In genomic region chr7:143793121-143793520, GRCm38 (mm10) we compare ENCODE assay signal across 9 mouse cellular contexts. TPM values are rescaled to one million over a fixed set of nuclear protein-coding genes. Genes with fewer than 3 reads are reported as not detected.
DNase-seq lines count a peak whose midpoint lies in the region; ATAC-seq and TF ChIP-seq lines count a peak whose summit lies in the region.
"Had no signal": no experiment of that assay in that cellular context is flagged by ENCODE, and none has a peak within 500 bp of the region (broad histone marks: within the 10 kb centered on the region; RNA-seq: fewer than 3 reads in every experiment).

No protein-coding gene starts in this region.

- WGBS in heart, postnatal 0 days: 47% methylated on average over 4 of the region's 4 CpGs
- 54% methylated on average over 4 of the region's 4 CpGs for WGBS in heart, embryonic 12.5 days
- WGBS in kidney, embryonic 15.5 days: 47% methylated on average over 4 of the region's 4 CpGs
- WGBS in neural tube, embryonic 15.5 days: 68% methylated on average over 4 of the region's 4 CpGs

- TF ChIP-seq POLR2A in CH12.LX (IDR thresholded peaks at IDR 0.05; ENCODE audit: low read depth, low read length): no peak

- no peak for ATAC-seq in heart, postnatal 0 days (ENCODE audit: insufficient read depth, low read depth)
- ATAC-seq in heart, embryonic 12.5 days (ENCODE audit: insufficient number of reproducible peaks, low FRiP score): no peak
- ATAC-seq in kidney, embryonic 15.5 days (replicated peaks; ENCODE audit: low FRiP score): peak; percentile 71
- ATAC-seq in megakaryocyte-erythroid progenitor cell, adult 5-6 weeks (replicated peaks; ENCODE audit: low FRiP score, low TSS enrichment, poor library complexity, severe bottlenecking): peak; percentile 88
- ATAC-seq in neural tube, embryonic 15.5 days (ENCODE audit: low FRiP score): no peak

- peaks cover 30% of the 10 kb centered on the region for H3K36me3 ChIP-seq in heart, postnatal 0 days (replicated peaks; ENCODE audit: control insufficient read depth, insufficient read depth, low read length)
- H3K36me3 ChIP-seq in heart, embryonic 12.5 days: peaks cover 33% of the 10 kb centered on the region
- H3K36me3 ChIP-seq in CH12.LX (replicated peaks in 1 of 2; ENCODE audit: control insufficient read depth in 1 of 2, insufficient read depth in 1 of 2, low read length in 1 of 2): peaks cover 9 to 31% of the 10 kb centered on the region in 2 experiments
- H3K36me3 ChIP-seq in kidney, embryonic 15.5 days: peaks cover 32% of the 10 kb centered on the region
- H3K36me3 ChIP-seq in neural tube, embryonic 15.5 days: peaks cover 35% of the 10 kb centered on the region

- H3K4me2 ChIP-seq in heart, postnatal 0 days (ENCODE audit: low read depth, low read length): no peak overlapping the region
- H3K4me2 ChIP-seq in heart, embryonic 12.5 days: no peak overlapping the region
- H3K4me2 ChIP-seq in CH12.LX (ENCODE audit: insufficient read depth, low read depth, poor library complexity, severe bottlenecking): no peak overlapping the region
- H3K4me2 ChIP-seq in kidney, embryonic 15.5 days: no peak overlapping the region
- no peak overlapping the region for H3K4me2 ChIP-seq in neural tube, embryonic 15.5 days

- no peaks in the 10 kb centered on the region for H3K4me1 ChIP-seq in heart, postnatal 0 days (ENCODE audit: control insufficient read depth, insufficient read depth)
- no peaks in the 10 kb centered on the region for H3K4me1 ChIP-seq in heart, embryonic 12.5 days (replicated peaks)
- 0 out of 4 replicates have a peak, but pooled peaks cover 0 to 2% of the 10 kb centered on the region in 2 experiments for H3K4me1 ChIP-seq in CH12.LX (ENCODE audit: control insufficient read depth in 1 of 2, insufficient read depth in 2 of 2)
- no peaks in the 10 kb centered on the region for H3K4me1 ChIP-seq in kidney, embryonic 15.5 days
- no peaks in the 10 kb centered on the region for H3K4me1 ChIP-seq in neural tube, embryonic 15.5 days
- H3K4me1 ChIP-seq: megakaryocyte, embryonic 14.5 days had no signal

- TF ChIP-seq EP300 in heart, postnatal 0 days (IDR thresholded peaks at IDR 0.05; ENCODE audit: low read depth): no peak
- no peak for TF ChIP-seq EP300 in CH12.LX (IDR thresholded peaks at IDR 0.05; ENCODE audit: low read length)

- no peak for DNase-seq in heart, postnatal 0 days (ENCODE audit: low spot score)
- DNase-seq in CH12.LX (ENCODE audit: extremely low read depth): peak; percentile 32
- DNase-seq in c-Kit-positive CD71-negative TER-119-negative erythroid progenitor cells, embryonic 14.5 days (ENCODE audit: low read depth): peak; percentile 16
- DNase-seq in urinary bladder, postnatal 36 days (ENCODE audit: low spot score in 2 of 2): peak; percentile 53 to 75

- no peak overlapping the region for H3K9ac ChIP-seq in heart, postnatal 0 days (replicated peaks; ENCODE audit: low read depth, low read length)
- no peak overlapping the region for H3K9ac ChIP-seq in heart, embryonic 12.5 days
- H3K9ac ChIP-seq in CH12.LX (ENCODE audit: insufficient read depth, low read depth): no peak overlapping the region
- H3K9ac ChIP-seq in kidney, embryonic 15.5 days: no peak overlapping the region
- no peak overlapping the region for H3K9ac ChIP-seq in neural tube, embryonic 15.5 days (replicated peaks)

- TF ChIP-seq RAD21 in CH12.LX (IDR thresholded peaks at IDR 0.05; ENCODE audit: low read depth, low read length): peak; percentile 63

- H3K9me3 ChIP-seq in heart, postnatal 0 days (replicated peaks; ENCODE audit: control insufficient read depth, low read length): peaks cover 11% of the 10 kb centered on the region; the same call in 1 of the 2 replicates
- 0 out of 2 replicates have a peak, but pooled peaks cover 4% of the 10 kb centered on the region for H3K9me3 ChIP-seq in heart, embryonic 12.5 days (replicated peaks)
- H3K9me3 ChIP-seq in CH12.LX (replicated peaks; ENCODE audit: low read length): peaks cover 5% of the 10 kb centered on the region
- no peaks in the 10 kb centered on the region for H3K9me3 ChIP-seq in kidney, embryonic 15.5 days (replicated peaks)
- H3K9me3 ChIP-seq in neural tube, embryonic 15.5 days (replicated peaks): no peaks in the 10 kb centered on the region

- no peaks in the 10 kb centered on the region for H3K79me2 ChIP-seq in CH12.LX (replicated peaks; ENCODE audit: control insufficient read depth, extremely low read depth, insufficient read depth, poor library complexity, severe bottlenecking)

- H3K27me3 ChIP-seq in heart, postnatal 0 days (ENCODE audit: control insufficient read depth, insufficient read depth, low read length): no peaks in the 10 kb centered on the region
- H3K27me3 ChIP-seq in heart, embryonic 12.5 days (replicated peaks): no peaks in the 10 kb centered on the region
- H3K27me3 ChIP-seq in CH12.LX (replicated peaks): no peaks in the 10 kb centered on the region
- no peaks in the 10 kb centered on the region for H3K27me3 ChIP-seq in kidney, embryonic 15.5 days
- no peaks in the 10 kb centered on the region for H3K27me3 ChIP-seq in neural tube, embryonic 15.5 days (replicated peaks)

- no peak overlapping the region for H3K27ac ChIP-seq in heart, postnatal 0 days (ENCODE audit: low read depth)
- H3K27ac ChIP-seq in heart, embryonic 12.5 days (ENCODE audit: poor library complexity, severe bottlenecking): no peak overlapping the region
- H3K27ac ChIP-seq in CH12.LX (ENCODE audit: insufficient read depth, low read depth): no peak overlapping the region
- H3K27ac ChIP-seq in kidney, embryonic 15.5 days: no peak overlapping the region
- H3K27ac ChIP-seq in neural tube, embryonic 15.5 days (replicated peaks): no peak overlapping the region

- peak; percentile 61 for TF ChIP-seq CTCF in heart, postnatal 0 days (IDR thresholded peaks at IDR 0.05; ENCODE audit: low read depth)
- TF ChIP-seq CTCF in CH12.LX (conservative IDR thresholded peaks at IDR 0.05 in 1 of 2, IDR thresholded peaks at IDR 0.05 in 1 of 2; ENCODE audit: low read depth in 2 of 2, low read length in 2 of 2): peak; percentile 50 to 79; a peak in 3 of 4 replicates

- in situ Hi-C loops in CH12.LX (cut with MboI; ENCODE audit: low pct_ligation_motif_present, low pct_unique_long_range_greater_than_20kb, low sequenced_read_pairs): no loop called here

- dilution Hi-C loops in CH12.LX (cut with MboI; ENCODE audit: extremely low pct_ligation_motif_present, extremely low pct_unique_long_range_greater_than_20kb, low sequenced_read_pairs): no loop called here

- no peak overlapping the region for H3K4me3 ChIP-seq in heart, postnatal 0 days (ENCODE audit: low read depth, low read length)
- no peak overlapping the region for H3K4me3 ChIP-seq in heart, embryonic 12.5 days
- H3K4me3 ChIP-seq in CH12.LX (replicated peaks in 1 of 3; ENCODE audit: low read depth in 2 of 3, low read length in 2 of 3, poor library complexity in 1 of 3): no peak overlapping the region
- H3K4me3 ChIP-seq in kidney, embryonic 15.5 days (replicated peaks): no peak overlapping the region
- no peak overlapping the region for H3K4me3 ChIP-seq in neural tube, embryonic 15.5 days (replicated peaks)
- H3K4me3 ChIP-seq: megakaryocyte, embryonic 14.5 days had no signal

RNA-seq across cellular contexts. Expression of gene Mrgpre, which starts 8.8 kb away (rescaled TPM):
- total RNA-seq in heart, postnatal 0 days (2014; rRNA removed; ENCODE audit: low replicate concordance): 0.93 and 3.9 TPM in 2 replicates
- polyA plus RNA-seq in heart, postnatal 0 days (2015; fragmentation: Nextera tagmentation; extraction: Ambion mirVana): 0.92 and 0.96 TPM in 2 replicates
- polyA plus RNA-seq in heart, embryonic 12.5 days (2016; fragmentation: Nextera tagmentation; extraction: Ambion mirVana): 3.0 and 3.2 TPM in 2 replicates
- 1.3 and 1.5 TPM in 2 replicates for total RNA-seq in CH12.LX (2012; rRNA removed)
- 0.26 and 0.68 TPM in 2 replicates for total RNA-seq in CH12.LX (2014; rRNA removed)
- 3.0 and 3.5 TPM in 2 replicates for polyA plus RNA-seq in CH12.LX (2012; ENCODE audit: insufficient read length, low read depth)
- polyA plus RNA-seq in kidney, embryonic 15.5 days (2015; fragmentation: Nextera tagmentation; extraction: Ambion mirVana): 1.7 and 2.0 TPM in 2 replicates
- total RNA-seq in megakaryocyte-erythroid progenitor cell, adult 5-6 weeks (2014; fragmentation: Nextera tagmentation): 0.37 TPM in 1 of 2 replicates, not detected in the other
- 0.19 and 0.27 TPM in 2 replicates for total RNA-seq in megakaryocyte-erythroid progenitor cell, adult 5-6 weeks (2017)
- polyA plus RNA-seq in neural tube, embryonic 15.5 days (2015; fragmentation: Nextera tagmentation; extraction: Ambion mirVana): 7.9 and 9.6 TPM in 2 replicates

RNA-seq across cellular contexts. Expression of gene Mrgprg, which starts 26.3 kb away (rescaled TPM):
- total RNA-seq in heart, postnatal 0 days (2014; rRNA removed; ENCODE audit: low replicate concordance): not detected in 2 replicates
- not detected in 2 replicates for polyA plus RNA-seq in heart, postnatal 0 days (2015; fragmentation: Nextera tagmentation; extraction: Ambion mirVana)
- not detected in 2 replicates for polyA plus RNA-seq in heart, embryonic 12.5 days (2016; fragmentation: Nextera tagmentation; extraction: Ambion mirVana)
- total RNA-seq in CH12.LX (2012; rRNA removed) (not detected in 2 replicates), CH12.LX (2014; rRNA removed) (not detected in 2 replicates)
- polyA plus RNA-seq in CH12.LX (2012; ENCODE audit: insufficient read length, low read depth): not detected in 2 replicates
- polyA plus RNA-seq in kidney, embryonic 15.5 days (2015; fragmentation: Nextera tagmentation; extraction: Ambion mirVana): not detected in 2 replicates
- total RNA-seq in megakaryocyte-erythroid progenitor cell, adult 5-6 weeks (2014; fragmentation: Nextera tagmentation): not detected in 2 replicates
- total RNA-seq in megakaryocyte-erythroid progenitor cell, adult 5-6 weeks (2017): not detected in 2 replicates
- polyA plus RNA-seq in neural tube, embryonic 15.5 days (2015; fragmentation: Nextera tagmentation; extraction: Ambion mirVana): not detected in 2 replicates

RNA-seq across cellular contexts. Expression of gene Nadsyn1, which starts 29.5 kb away (rescaled TPM):
- total RNA-seq in heart, postnatal 0 days (2014; rRNA removed; ENCODE audit: low replicate concordance): 8.4 and 11.3 TPM in 2 replicates
- 7.8 and 8.5 TPM in 2 replicates for polyA plus RNA-seq in heart, postnatal 0 days (2015; fragmentation: Nextera tagmentation; extraction: Ambion mirVana)
- polyA plus RNA-seq in heart, embryonic 12.5 days (2016; fragmentation: Nextera tagmentation; extraction: Ambion mirVana): 7.4 and 8.1 TPM in 2 replicates
- total RNA-seq in CH12.LX (2012; rRNA removed): 8.0 and 11.7 TPM in 2 replicates
- total RNA-seq in CH12.LX (2014; rRNA removed): 7.9 and 8.6 TPM in 2 replicates
- polyA plus RNA-seq in CH12.LX (2012; ENCODE audit: insufficient read length, low read depth): 5.1 and 5.4 TPM in 2 replicates
- 9.0 and 10.4 TPM in 2 replicates for polyA plus RNA-seq in kidney, embryonic 15.5 days (2015; fragmentation: Nextera tagmentation; extraction: Ambion mirVana)
- total RNA-seq in megakaryocyte-erythroid progenitor cell, adult 5-6 weeks (2014; fragmentation: Nextera tagmentation): 9.1 and 11.3 TPM in 2 replicates
- 8.0 and 31.7 TPM in 2 replicates for total RNA-seq in megakaryocyte-erythroid progenitor cell, adult 5-6 weeks (2017)
- 5.5 and 7.7 TPM in 2 replicates for polyA plus RNA-seq in neural tube, embryonic 15.5 days (2015; fragmentation: Nextera tagmentation; extraction: Ambion mirVana)

RNA-seq across cellular contexts. Expression of gene Dhcr7, which starts 29.8 kb away (rescaled TPM):
- 23.9 and 27.7 TPM in 2 replicates for total RNA-seq in heart, postnatal 0 days (2014; rRNA removed; ENCODE audit: low replicate concordance)
- 10.8 and 11.1 TPM in 2 replicates for polyA plus RNA-seq in heart, postnatal 0 days (2015; fragmentation: Nextera tagmentation; extraction: Ambion mirVana)
- 24.6 and 29.1 TPM in 2 replicates for polyA plus RNA-seq in heart, embryonic 12.5 days (2016; fragmentation: Nextera tagmentation; extraction: Ambion mirVana)
- total RNA-seq in CH12.LX (2012; rRNA removed) (17.3 and 18.1 TPM in 2 replicates), CH12.LX (2014; rRNA removed) (17.7 and 22.1 TPM in 2 replicates)
- 46.9 and 60.3 TPM in 2 replicates for polyA plus RNA-seq in CH12.LX (2012; ENCODE audit: insufficient read length, low read depth)
- 37.7 and 47.2 TPM in 2 replicates for polyA plus RNA-seq in kidney, embryonic 15.5 days (2015; fragmentation: Nextera tagmentation; extraction: Ambion mirVana)
- 26.0 and 42.8 TPM in 2 replicates for total RNA-seq in megakaryocyte-erythroid progenitor cell, adult 5-6 weeks (2014; fragmentation: Nextera tagmentation)
- total RNA-seq in megakaryocyte-erythroid progenitor cell, adult 5-6 weeks (2017): 6.2 and 9.4 TPM in 2 replicates
- 49.8 and 53.8 TPM in 2 replicates for polyA plus RNA-seq in neural tube, embryonic 15.5 days (2015; fragmentation: Nextera tagmentation; extraction: Ambion mirVana)

RNA-seq across cellular contexts. Expression of gene Osbpl5, which starts 36.3 kb away (rescaled TPM):
- total RNA-seq in heart, postnatal 0 days (2014; rRNA removed; ENCODE audit: low replicate concordance): 57.4 and 58.7 TPM in 2 replicates
- 16.3 and 18.1 TPM in 2 replicates for polyA plus RNA-seq in heart, postnatal 0 days (2015; fragmentation: Nextera tagmentation; extraction: Ambion mirVana)
- polyA plus RNA-seq in heart, embryonic 12.5 days (2016; fragmentation: Nextera tagmentation; extraction: Ambion mirVana): 36.6 and 40.3 TPM in 2 replicates
- 1.7 and 2.0 TPM in 2 replicates for total RNA-seq in CH12.LX (2012; rRNA removed)
- total RNA-seq in CH12.LX (2014; rRNA removed): 0.66 and 1.1 TPM in 2 replicates
- polyA plus RNA-seq in CH12.LX (2012; ENCODE audit: insufficient read length, low read depth): 1.6 and 2.2 TPM in 2 replicates
- 31.9 and 34.0 TPM in 2 replicates for polyA plus RNA-seq in kidney, embryonic 15.5 days (2015; fragmentation: Nextera tagmentation; extraction: Ambion mirVana)
- 4.3 and 9.3 TPM in 2 replicates for total RNA-seq in megakaryocyte-erythroid progenitor cell, adult 5-6 weeks (2014; fragmentation: Nextera tagmentation)
- 2.6 and 3.8 TPM in 2 replicates for total RNA-seq in megakaryocyte-erythroid progenitor cell, adult 5-6 weeks (2017)
- polyA plus RNA-seq in neural tube, embryonic 15.5 days (2015; fragmentation: Nextera tagmentation; extraction: Ambion mirVana): 37.2 and 37.5 TPM in 2 replicates

Comparison
In these comparisons a context has a peak if more than half of its experiments do, and no peak if none do; other contexts are left out.
1. ATAC-seq: peak in kidney, embryonic 15.5 days (single experiment) and megakaryocyte-erythroid progenitor cell, adult 5-6 weeks (single experiment); none in heart, postnatal 0 days (single experiment), heart, embryonic 12.5 days (single experiment) and neural tube, embryonic 15.5 days (single experiment).